Mouse (Mus musculus): ENCODE data around the gene Iqca.
A peak's percentile ranks its signal among the peaks of the same experiment; 100 is the strongest.

The Iqca gene

GRCm38 (mm10) chr1:90153099-90153744 is at the start of gene Iqca:
Gene Iqca, minus strand, starts transcription at chr1:90153401.
- peak; percentile 86 for DNase-seq

DNA sequence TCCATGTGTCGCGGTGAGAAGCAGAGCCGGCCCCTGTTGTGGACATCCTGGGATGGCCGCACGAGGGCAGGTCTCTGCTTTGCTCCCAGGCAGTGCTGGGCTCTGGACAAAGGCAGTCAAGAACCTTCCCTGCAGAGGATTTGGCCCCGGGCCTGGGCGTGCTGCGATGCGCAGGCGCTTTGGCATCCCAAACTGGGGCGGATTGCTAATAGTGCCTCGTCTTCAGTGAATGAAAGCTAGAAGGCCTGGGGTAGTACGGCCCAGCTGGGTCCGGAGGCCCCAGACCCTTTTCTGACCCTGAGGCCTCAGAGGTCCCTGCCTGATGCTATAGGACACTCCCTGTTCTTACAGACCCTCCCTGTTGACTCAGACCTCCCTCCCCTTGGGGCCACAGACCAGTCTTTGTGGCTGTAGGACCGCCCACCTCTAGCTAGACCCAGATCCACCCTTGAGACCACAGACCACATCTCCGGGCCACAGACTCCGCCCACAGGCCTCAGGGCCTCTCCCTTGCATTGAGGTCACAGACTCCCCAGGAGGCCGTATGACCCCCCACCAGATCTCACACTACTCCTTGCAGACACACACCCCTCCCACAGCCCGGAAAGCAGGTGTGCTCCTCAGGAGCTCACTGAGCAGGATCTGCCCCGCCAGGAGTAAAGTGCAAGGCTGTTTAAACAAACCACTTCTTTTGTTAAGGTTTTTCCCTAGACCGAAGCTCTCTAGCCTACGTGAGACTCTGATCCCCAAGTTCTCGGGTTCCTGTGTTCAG is 49.2 kb upstream of the Iqca start:
- DNase-seq, result peak; percentile 78

DNA sequence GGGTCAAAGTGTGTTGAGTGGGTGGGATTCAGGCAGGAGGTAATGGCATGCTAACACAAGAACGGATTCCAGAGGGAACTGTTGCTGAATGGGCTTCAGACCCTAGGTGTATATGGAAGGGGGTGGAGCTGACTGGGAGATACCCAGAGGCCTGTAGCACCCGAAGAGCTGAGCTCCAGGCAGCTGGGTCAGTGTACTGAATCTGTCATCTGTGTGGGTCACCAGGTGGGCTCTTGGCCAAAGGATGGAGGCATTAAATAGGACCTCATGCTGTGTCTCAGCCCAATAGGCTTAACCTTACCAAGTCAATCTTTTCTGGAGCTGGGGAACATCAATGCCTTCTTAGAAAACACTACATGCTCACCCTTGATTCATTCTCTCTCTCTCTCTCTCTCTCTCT is 48.5 kb upstream of the Iqca start:
- DNase-seq, result no peak

DNA sequence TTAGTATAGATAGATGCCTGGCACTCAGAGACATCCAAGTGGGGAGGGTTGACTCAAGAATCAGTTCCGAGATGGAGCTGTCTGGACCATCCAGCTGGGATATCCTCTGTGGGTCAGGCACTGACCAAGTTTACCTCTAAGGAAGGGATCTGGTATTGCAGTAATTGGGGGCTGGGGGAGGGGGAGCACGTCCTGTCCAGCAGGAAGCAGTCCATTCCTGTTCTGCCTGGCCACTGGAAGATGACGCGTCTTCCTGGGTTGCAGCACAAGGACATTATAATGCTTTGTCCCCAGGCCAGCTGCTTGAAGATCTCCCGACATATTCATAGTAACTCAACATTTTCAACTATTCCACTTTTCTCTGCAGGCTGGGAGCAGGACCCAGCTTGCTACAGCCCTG is 48.0 kb upstream of the Iqca start:
- DNase-seq, result no peak

DNA sequence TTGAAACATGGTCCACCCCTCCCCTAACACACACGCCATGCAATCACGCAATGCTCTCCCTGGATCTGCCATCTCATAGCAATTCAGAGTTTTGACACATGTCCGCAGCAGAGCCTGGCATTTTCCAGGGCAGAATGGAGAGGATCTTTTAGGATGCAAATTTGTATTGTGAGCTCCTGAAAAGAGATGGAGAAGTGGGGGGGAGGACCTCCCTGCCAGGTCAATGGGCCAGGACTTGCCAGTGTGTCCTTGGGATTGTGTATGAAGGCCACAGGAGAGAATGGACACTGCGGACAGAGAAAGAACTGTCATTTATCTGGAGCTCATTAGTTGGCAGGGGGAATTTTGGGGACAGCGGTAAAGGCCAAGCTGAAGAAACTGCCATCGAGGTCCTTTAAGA is 35.8 kb upstream of the Iqca start:
- DNase-seq, result no peak

- DNase-seq, result no peak
Observed at GRCm38 (mm10) chr1:90186874-90187273, 33.7 kb upstream of the Iqca start.

DNA sequence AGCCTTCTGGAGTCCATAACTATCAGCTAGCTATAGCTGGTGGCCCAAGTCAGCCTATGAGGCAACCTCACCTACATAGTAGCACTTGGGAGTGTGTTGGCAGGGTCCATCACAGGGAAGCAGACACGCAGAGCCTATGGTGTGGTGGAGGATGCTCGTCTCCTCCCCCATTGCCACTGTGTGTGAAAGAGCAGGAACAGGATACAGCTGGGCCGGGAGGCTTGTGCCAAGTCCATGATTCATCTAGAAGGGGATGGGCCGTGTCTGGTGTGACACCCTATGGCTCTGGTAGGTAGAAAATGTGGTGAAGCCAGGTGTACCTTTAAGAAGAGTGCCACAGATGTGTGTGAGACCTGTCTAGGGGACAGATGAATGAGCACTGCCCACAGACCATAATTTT is 33.0 kb upstream of the Iqca start:
- no peak for DNase-seq

DNA sequence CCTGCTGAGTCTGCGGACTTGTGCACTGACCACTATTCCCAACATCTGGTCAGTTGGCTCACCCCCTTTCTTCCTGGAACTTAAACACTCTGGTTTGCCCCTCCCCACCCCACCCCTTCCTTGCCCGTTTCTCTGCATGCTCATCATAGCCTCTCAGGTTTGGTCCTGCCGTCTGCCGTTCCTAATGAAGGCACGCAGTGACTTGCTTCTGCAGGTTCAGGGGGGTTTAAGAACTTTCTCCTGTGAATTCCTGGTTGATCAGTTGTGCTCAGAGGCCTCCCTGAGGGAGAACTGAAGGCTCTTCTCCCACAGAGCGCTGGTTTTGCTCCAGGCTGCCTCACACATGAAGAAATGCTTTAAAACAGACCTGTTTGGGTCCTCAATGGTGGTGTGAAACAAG is 30.4 kb upstream of the Iqca start:
- no peak for DNase-seq

- no peak for DNase-seq
Observed at GRCm38 (mm10) chr1:90182521-90182920, 29.3 kb upstream of the Iqca start.

DNA sequence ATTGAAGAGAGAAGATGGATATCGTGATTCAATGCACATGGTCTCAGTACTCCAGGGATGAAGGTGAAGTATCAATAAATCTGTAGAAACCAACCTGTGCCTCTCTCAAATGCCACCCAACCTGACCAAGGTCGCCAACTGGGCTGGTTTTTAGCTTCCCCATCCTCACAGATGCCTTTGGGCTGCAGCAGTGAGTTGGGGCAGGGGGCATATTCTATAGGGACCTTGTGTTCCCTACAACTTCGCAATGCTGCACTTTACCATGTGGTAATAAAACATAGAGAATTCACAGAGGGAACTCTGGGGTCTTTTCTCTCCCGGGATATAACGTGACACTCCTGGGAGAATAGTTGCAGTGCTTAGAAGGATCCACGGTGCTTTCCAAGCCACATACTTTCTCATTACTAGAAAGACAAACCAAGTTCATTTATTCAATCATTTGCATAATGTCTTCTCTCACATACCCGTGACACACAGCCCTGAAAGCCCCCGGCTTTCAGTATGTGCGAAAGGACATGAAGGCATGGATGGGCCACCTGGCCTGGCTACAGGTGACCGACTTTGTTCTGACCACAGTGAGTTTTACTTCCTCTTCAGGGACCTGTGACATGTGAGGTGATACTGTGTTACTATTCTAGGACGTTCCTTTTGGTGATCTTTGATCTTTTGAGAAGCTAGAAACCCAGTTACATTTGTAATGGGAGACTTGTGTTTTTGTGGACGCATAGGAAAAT is 27.9 kb upstream of the Iqca start:
- no peak for DNase-seq

DNA sequence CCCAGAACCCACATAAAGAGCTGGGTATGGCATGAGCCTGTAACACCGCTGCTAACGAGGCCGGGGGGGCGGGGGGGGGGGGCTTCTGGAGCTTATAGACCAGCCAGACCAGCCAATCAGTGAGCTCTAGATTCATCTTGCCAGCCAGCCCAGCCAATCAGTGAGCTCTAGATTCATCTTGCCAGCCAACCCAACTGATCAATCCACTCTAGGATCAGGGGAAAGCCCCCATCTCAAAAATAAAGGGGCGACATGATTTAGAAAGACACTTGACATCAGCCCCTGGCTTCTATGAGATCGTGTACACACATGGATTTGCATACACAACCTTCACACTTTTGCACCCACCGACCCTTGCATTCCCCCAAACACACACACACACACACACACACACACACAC is 27.3 kb upstream of the Iqca start:
- no peak for DNase-seq

- no peak for DNase-seq
Observed at GRCm38 (mm10) chr1:90177978-90178377, 24.8 kb upstream of the Iqca start.

GRCm38 (mm10) chr1:90177565-90177964 is 24.4 kb upstream of the Iqca start:
- DNase-seq, result no peak

GRCm38 (mm10) chr1:90176223-90176622 is 23.0 kb upstream of the Iqca start:
- DNase-seq, result no peak

GRCm38 (mm10) chr1:90174338-90174737 is 21.1 kb upstream of the Iqca start:
- no peak for DNase-seq

- no peak for DNase-seq
Observed at GRCm38 (mm10) chr1:90164319-90164718, 11.1 kb upstream of the Iqca start.

- no peak for DNase-seq
Observed at GRCm38 (mm10) chr1:90163161-90163560, 10.0 kb upstream of the Iqca start.

DNA sequence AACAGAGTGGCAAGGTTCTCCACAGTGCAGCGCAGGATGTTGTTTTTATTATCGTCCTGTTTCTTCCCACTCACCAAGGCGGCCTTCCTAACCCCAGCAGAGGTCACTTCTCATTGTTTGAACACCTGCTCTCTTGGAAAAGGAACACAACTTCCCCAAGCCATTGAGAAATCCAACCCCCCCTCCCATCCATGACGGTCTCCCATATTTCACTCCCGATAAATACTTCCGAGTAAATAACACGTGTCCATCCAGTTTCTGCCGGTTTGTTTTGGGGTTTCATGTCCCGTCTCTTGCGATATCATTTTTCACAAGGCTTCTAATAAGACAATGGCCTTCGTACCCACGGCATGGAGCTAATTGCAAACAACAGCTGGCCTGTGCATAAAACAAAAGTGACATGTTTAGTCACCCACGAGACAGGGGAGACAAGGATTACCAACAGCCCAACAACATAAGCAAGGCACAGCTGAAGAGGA is 9.2 kb upstream of the Iqca start:
- peak; percentile 18 for DNase-seq

- DNase-seq, result peak; percentile 56
Observed at GRCm38 (mm10) chr1:90161623-90162022, 8.4 kb upstream of the Iqca start.

DNA sequence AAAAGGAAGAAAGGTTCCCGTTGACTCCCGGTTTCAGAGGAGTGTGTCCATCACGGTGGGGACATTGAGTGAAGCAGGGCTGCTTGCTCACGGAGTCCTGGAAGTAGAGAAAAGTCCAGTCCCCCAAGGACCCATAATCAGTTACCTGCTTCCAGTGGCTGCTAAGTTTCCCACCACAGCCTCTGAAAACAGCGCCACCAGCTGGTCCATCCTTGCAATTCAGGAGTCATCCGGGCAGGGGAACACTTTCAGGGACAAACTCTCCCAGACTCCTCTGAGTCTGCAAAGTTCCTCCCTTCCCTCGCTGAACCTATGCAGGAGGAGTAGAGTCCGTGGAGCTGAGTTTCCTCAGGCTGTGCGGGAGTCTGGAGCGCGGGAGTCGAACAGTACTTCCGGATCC is 6.7 kb upstream of the Iqca start:
- no peak for DNase-seq

- no peak for DNase-seq
Observed at GRCm38 (mm10) chr1:90156589-90156988, 3.4 kb upstream of the Iqca start.

GRCm38 (mm10) chr1:90153787-90154186 is 586 bp upstream of the Iqca start:
- no peak for DNase-seq

DNA sequence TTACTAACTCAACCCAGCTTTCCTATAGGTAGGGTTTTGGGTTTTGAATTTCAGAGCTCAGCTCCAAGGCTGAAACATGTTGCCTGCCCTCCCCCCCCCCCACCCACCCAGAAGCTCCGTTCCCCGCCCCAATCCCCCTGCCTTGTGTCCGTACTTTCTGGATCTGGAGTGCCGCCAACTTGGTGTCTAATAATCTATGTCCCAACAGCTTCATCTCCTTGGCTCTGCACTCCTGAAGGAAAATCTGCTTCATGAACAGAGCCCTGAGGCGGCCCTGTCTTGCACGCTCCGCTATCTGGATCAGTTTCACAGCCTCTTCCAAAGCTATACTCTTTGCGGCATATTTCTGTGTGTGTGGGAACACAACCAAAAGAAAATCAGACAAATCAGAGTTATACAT is 13.5 kb downstream of the Iqca start:
- no peak for DNase-seq

DNA sequence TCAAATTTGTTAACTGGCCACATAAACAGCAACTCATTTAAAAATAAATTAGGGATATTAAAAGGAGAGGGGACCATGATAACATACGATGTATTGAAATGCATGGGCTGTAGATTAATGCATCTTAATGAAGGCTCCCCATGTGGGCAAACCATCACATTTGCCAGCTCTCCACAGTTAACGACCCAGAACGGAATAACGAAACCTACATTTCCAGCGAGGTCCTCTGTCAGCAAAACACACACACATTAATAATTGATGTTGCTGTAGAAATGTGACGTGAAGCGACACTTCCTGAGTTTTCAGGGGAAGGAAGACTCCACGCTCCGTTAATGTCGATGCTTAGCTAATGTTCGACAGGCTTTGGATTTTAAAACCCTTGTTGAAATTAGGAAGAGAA is 20.8 kb downstream of the Iqca start:
- DNase-seq, result no peak
